Mouse (Mus musculus): ENCODE measurements around the gene S100g.

Gene S100g

DNA sequence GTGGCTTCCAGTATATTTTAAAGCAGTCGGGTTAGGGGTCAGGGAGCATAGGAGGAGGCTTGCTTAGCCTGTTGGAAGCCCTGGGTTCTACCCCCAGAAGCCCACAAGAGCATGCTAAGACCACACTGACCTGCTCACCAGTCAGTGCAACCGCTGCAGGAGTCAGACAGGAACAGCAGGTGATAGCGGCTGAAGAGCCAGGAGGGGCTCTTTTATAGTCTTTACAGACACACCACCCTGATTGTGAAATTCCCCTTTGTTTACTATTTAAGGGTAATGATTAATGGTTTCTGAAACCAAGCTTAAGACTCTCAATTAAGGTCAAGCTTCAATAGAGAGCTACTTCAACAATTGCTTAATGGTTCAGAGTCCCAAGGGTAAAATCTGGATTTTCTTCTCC lies at the start of gene S100g:
TSS of gene S100g (minus strand) at position 217 of the 400 bp plus-strand sequence.
- DNase-seq: peak; percentile 15

- DNase-seq: no peak
Measured at GRCm38 (mm10) chrX:162992121-162992520, 27.7 kb upstream of the S100g start.

GRCm38 (mm10) chrX:162991396-162991795 lies 27.0 kb upstream of the S100g start:
- DNase-seq: no peak

DNA sequence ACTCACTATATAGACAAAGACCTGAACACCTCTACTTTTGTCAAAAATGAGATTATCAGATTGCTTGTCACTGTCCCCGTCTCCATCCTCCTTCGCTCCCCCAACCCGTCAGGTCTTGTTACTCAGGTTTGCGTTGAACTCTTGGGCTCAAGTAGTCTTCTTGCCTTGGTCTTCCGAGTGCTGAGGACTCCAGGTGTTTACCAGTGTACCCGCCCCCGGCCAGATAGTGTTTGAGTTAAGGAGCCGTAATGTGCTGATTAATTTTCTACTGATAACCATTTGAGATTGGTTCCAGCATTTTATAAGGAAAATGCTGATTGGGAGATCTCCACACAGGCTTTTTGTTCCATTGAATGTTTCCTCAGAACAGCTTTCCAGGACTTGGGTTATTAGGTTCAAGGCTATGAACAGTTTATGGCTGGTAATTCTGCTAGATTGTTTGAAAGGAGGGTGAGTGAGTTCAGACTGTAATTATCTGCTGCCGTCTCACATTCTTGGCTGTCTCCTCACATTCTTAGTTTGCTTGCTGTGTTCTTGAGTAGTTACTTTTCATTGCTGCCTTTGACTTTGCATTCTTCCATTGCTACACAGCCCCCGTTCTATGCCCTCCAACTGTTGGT lies 22.6 kb upstream of the S100g start:
- DNase-seq: no peak

GRCm38 (mm10) chrX:162976194-162976593 lies 11.8 kb upstream of the S100g start:
- no peak for DNase-seq

DNA sequence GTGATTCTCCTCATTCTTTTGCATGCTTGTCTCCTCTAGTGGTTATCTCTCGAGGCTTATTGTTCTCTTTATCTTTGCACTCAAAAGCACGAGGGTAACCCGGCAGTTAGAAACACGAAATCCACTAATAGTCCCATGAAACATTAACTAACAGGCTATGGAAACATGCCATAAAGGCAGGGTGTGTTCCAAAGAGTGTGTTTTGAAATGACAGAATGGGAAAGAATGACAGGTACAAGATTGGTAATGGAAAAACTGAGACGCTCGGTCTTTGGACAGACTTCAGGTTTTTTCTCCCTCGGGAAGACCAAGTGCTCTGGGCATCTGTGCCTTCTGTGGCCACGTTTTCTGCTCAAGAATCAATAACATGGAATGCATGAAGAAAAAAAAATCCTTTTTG lies 3.1 kb upstream of the S100g start:
- no peak for DNase-seq

GRCm38 (mm10) chrX:162963840-162964239 lies 559 bp downstream of the S100g start:
- peak; percentile 11 for DNase-seq

- DNase-seq: no peak
Measured at GRCm38 (mm10) chrX:162957921-162958320, 6.5 kb downstream of the S100g start.

- peak; percentile 62 for DNase-seq
Measured at GRCm38 (mm10) chrX:162949811-162950439, 14.5 kb downstream of the S100g start.

DNA sequence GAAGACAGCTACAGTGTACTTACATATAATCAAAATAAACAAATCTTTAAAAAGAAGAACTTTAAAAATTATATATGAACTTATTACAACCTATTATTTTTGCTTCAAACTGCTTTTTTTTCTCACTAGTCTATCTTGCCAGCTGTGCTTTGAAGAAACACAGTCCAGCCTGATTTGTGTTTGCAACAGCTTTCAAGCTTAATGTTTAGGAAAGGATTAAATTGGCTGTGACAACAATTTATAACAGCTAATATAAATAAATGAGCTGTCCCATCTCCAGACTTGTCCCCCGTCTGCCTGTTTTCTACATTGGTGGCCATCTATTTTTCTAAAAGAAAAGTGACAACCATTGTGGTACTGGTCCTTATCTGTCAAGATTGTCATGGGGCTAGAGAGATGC lies 22.4 kb downstream of the S100g start:
- no peak for DNase-seq

GRCm38 (mm10) chrX:162931467-162931866 lies 32.9 kb downstream of the S100g start:
- DNase-seq: no peak

GRCm38 (mm10) chrX:162921487-162922125 lies 42.8 kb downstream of the S100g start:
- peak; percentile 13 for DNase-seq

- DNase-seq: peak; percentile 75
Measured at GRCm38 (mm10) chrX:162915697-162916096, 48.7 kb downstream of the S100g start.

DNA sequence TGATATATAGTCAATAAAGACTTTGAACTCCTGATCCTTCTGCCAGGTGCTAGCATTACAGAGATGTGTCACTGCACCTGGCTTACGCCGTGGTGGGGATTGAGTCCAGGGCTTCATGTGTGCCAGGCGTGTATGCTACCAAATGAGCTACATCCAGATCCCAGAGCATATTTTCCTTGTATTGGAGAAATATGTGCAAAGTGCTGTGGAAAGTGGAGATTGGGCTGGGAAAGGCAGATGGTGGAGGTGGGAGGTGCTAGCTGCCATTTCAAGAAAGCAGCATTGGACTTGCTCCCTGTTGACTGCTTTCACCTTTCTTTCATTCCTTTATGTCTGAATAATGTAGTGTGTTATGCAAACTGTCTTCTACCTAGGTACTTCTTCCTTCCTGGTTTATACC lies 50.7 kb downstream of the S100g start:
- no peak for DNase-seq
